Mouse (Mus musculus) ES-E14 (cell line): ENCODE measurements at regions not wholly inside any gene's neighbourhood (a gene's known extent, or its start where the extent isn't known, plus 50 kb on each side); places are given as distances from the start of the nearest gene placed in this dataset.

Experiments
- CHD2 ChIP-seq: IDR thresholded peaks from 2 replicates; pipeline ENCODE4 v1.6.1; 2014; ENCODE audit warnings: mild to moderate bottlenecking, low read depth, low read length, inconsistent platforms
- HCFC1 ChIP-seq: IDR thresholded peaks from 2 replicates; pipeline ENCODE4 v1.6.1; 2012; ENCODE audit warnings: low read length, inconsistent platforms, borderline replicate concordance; ENCODE audit not compliant: insufficient read depth
- MAFK ChIP-seq: IDR thresholded peaks from 2 replicates; pipeline ENCODE4 v1.6.1; 2014; ENCODE audit warnings: mild to moderate bottlenecking, low read depth, low read length, inconsistent platforms; ENCODE audit not compliant: insufficient read depth
- ZC3H11A ChIP-seq: IDR thresholded peaks from 2 replicates; pipeline ENCODE4 v1.6.1; 2012; ENCODE audit warnings: low read depth, mild to moderate bottlenecking, inconsistent platforms, low read length, borderline replicate concordance
- ZNF384 ChIP-seq: IDR thresholded peaks from 2 replicates; pipeline ENCODE4 v1.6.1; 2012; ENCODE audit warnings: low read depth, low read length, inconsistent platforms

GRCm38 (mm10) chr2:171935646-171936325 is 107.5 kb downstream of the Cbln4 start:
- TF ChIP-seq HCFC1: no peak
- no peak for TF ChIP-seq ZC3H11A
- no peak for TF ChIP-seq CHD2
- no peak for TF ChIP-seq ZNF384
- no peak for TF ChIP-seq MAFK
